Mouse (Mus musculus) CH12.LX (cell line): Measurements from ENCODE around the gene Ifitm1. TPM values are rescaled to one million over a fixed set of nuclear protein-coding genes. Genes with fewer than 3 reads are reported as not detected.
A peak's percentile ranks its signal among the peaks of the same experiment; 100 is the strongest.

Experiments
- DNase-seq: peaks from one replicate; pipeline ENCODE4 v3.0.0-alpha.2; 2013; ENCODE audit errors: extremely low read depth
- H3K27ac ChIP-seq: 2 replicates; pipeline ENCODE4 v1.5.1; 2012; ENCODE audit warnings: low read depth, mild to moderate bottlenecking, control low read depth, moderate library complexity; ENCODE audit not compliant: insufficient read depth
- H3K27me3 ChIP-seq: replicated peaks from 2 replicates; pipeline ENCODE3; 2012; ENCODE audit warnings: inconsistent platforms
- H3K36me3 ChIP-seq, 2 experiments: replicated peaks in 1 of 2; 2 replicates each; pipeline versions ENCODE3 to v1.6.1; 2012; ENCODE audit warnings: inconsistent platforms in 1 of 2, low read length in 1 of 2, mild to moderate bottlenecking in 1 of 2, mixed read lengths in 1 of 2, moderate library complexity in 1 of 2; ENCODE audit not compliant: control insufficient read depth in 1 of 2, insufficient read depth in 1 of 2
- H3K4me1 ChIP-seq, 2 experiments: 2 replicates each; pipeline ENCODE4 v1.6.1; 2012; ENCODE audit warnings: inconsistent platforms in 1 of 2, moderate library complexity in 1 of 2; ENCODE audit not compliant: insufficient read depth in 2 of 2, control insufficient read depth in 1 of 2
- H3K4me2 ChIP-seq: 2 replicates; pipeline ENCODE4 v1.6.1; 2012; ENCODE audit warnings: low read depth, mild to moderate bottlenecking, control low read depth; ENCODE audit not compliant: poor library complexity, insufficient read depth, severe bottlenecking
- H3K4me3 ChIP-seq, 3 experiments: fragments of 150-350 bp in 1 of 3; sonication (generic) in 1 of 3; replicated peaks in 1 of 3; 2 replicates each; pipeline versions ENCODE3 to v1.5.1; 2011 to 2012; ENCODE audit warnings: low read depth in 2 of 3, low read length in 2 of 3, mild to moderate bottlenecking in 2 of 3, moderate library complexity in 2 of 3, control low read depth in 1 of 3, improper control_type of control experiment in 1 of 3, inconsistent platforms in 1 of 3, mixed read lengths in 1 of 3; ENCODE audit not compliant: poor library complexity in 1 of 3
- H3K79me2 ChIP-seq: replicated peaks from 2 replicates; pipeline ENCODE4 v1.6.1; 2012; ENCODE audit warnings: mild to moderate bottlenecking, moderate library complexity; ENCODE audit not compliant: control insufficient read depth, poor library complexity, insufficient read depth, severe bottlenecking; ENCODE audit errors: extremely low read depth
- H3K9ac ChIP-seq: 2 replicates; pipeline ENCODE4 v1.6.1; 2012; ENCODE audit warnings: low read depth, mild to moderate bottlenecking, control low read depth, moderate library complexity; ENCODE audit not compliant: insufficient read depth
- H3K9me3 ChIP-seq: replicated peaks from 2 replicates; pipeline ENCODE3; 2012; ENCODE audit warnings: low read length, inconsistent platforms, mixed read lengths
- CHD2 ChIP-seq: IDR thresholded peaks from 2 replicates; pipeline ENCODE4 v1.6.1; 2011; ENCODE audit warnings: low read length, improper control_type of control experiment
- CTCF ChIP-seq, 2 experiments: IDR thresholded peaks in 1 of 2; conservative IDR thresholded peaks in 1 of 2; 2 replicates each; pipeline ENCODE4 v1.5.1; 2011 to 2012; ENCODE audit warnings: low read depth in 2 of 2, low read length in 2 of 2, improper control_type of control experiment in 1 of 2, inconsistent platforms in 1 of 2, mild to moderate bottlenecking in 1 of 2, moderate library complexity in 1 of 2
- E2F4 ChIP-seq: IDR thresholded peaks from 2 replicates; pipeline ENCODE4 v1.6.1; 2011; ENCODE audit warnings: low read depth, low read length, improper control_type of control experiment; ENCODE audit not compliant: insufficient replicate concordance
- EP300 ChIP-seq: IDR thresholded peaks from 2 replicates; pipeline ENCODE4 v1.6.1; 2011; ENCODE audit warnings: low read length, improper control_type of control experiment
- IRF4 ChIP-seq: IDR thresholded peaks from 2 replicates; pipeline ENCODE4 v1.6.1; 2014; ENCODE audit warnings: low read depth, mild to moderate bottlenecking, inconsistent platforms, low read length, improper control_type of control experiment
- JUN ChIP-seq: IDR thresholded peaks from 2 replicates; pipeline ENCODE4 v1.6.1; 2011; ENCODE audit warnings: low read depth, mild to moderate bottlenecking, low read length, improper control_type of control experiment, moderate library complexity; ENCODE audit not compliant: insufficient read depth
- MAZ ChIP-seq: IDR thresholded peaks from 2 replicates; pipeline ENCODE4 v1.6.1; 2012; ENCODE audit warnings: low read depth, mild to moderate bottlenecking, inconsistent platforms, low read length, improper control_type of control experiment, moderate library complexity
- NELFE ChIP-seq: IDR thresholded peaks from 2 replicates; pipeline ENCODE4 v1.6.1; 2011; ENCODE audit warnings: low read depth, low read length, improper control_type of control experiment
- PAX5 ChIP-seq: IDR thresholded peaks from 2 replicates; pipeline ENCODE4 v1.6.1; 2012; ENCODE audit warnings: low read length, inconsistent platforms, mixed read lengths
- POLR2A ChIP-seq: IDR thresholded peaks from 2 replicates; pipeline ENCODE4 v1.6.1; 2011; ENCODE audit warnings: low read depth, mild to moderate bottlenecking, improper control_type of control experiment, low read length
- POLR2AphosphoS2 ChIP-seq: IDR thresholded peaks from 2 replicates; pipeline ENCODE4 v1.6.1; 2011; ENCODE audit warnings: low read depth, low read length, improper control_type of control experiment
- RAD21 ChIP-seq: IDR thresholded peaks from 2 replicates; pipeline ENCODE4 v1.6.1; 2011; ENCODE audit warnings: low read depth, mild to moderate bottlenecking, low read length, improper control_type of control experiment, moderate library complexity
- RCOR1 ChIP-seq: conservative IDR thresholded peaks from 2 replicates; pipeline ENCODE4 v1.6.1; 2012; ENCODE audit warnings: low read depth, mild to moderate bottlenecking, inconsistent platforms, low read length, improper control_type of control experiment
- SIN3A ChIP-seq: IDR thresholded peaks from 2 replicates; pipeline ENCODE4 v1.6.1; 2012; ENCODE audit warnings: low read length, improper control_type of control experiment, inconsistent platforms
- SMC3 ChIP-seq: IDR thresholded peaks from 2 replicates; pipeline ENCODE4 v1.6.1; 2011; ENCODE audit warnings: low read depth, low read length, improper control_type of control experiment
- TCF12 ChIP-seq: IDR thresholded peaks from 2 replicates; pipeline ENCODE4 v1.6.1; 2014; ENCODE audit warnings: low read depth, mild to moderate bottlenecking, inconsistent platforms, low read length, improper control_type of control experiment
- USF1 ChIP-seq: IDR thresholded peaks from 2 replicates; pipeline ENCODE4 v1.6.1; 2014; ENCODE audit warnings: low read depth, mild to moderate bottlenecking, inconsistent platforms, low read length, improper control_type of control experiment
- USF2 ChIP-seq: conservative IDR thresholded peaks from 2 replicates; pipeline ENCODE4 v1.6.1; 2011; ENCODE audit warnings: low read depth, low read length, improper control_type of control experiment
- ZC3H11A ChIP-seq: IDR thresholded peaks from 2 replicates; pipeline ENCODE4 v1.6.1; 2012; ENCODE audit warnings: low read depth, mild to moderate bottlenecking, inconsistent platforms, low read length, improper control_type of control experiment
- ZKSCAN1 ChIP-seq: IDR thresholded peaks from 2 replicates; pipeline ENCODE4 v1.6.1; 2012; ENCODE audit warnings: low read depth, inconsistent platforms, low read length, improper control_type of control experiment, borderline replicate concordance
- ZMIZ1 ChIP-seq: IDR thresholded peaks from 2 replicates; pipeline ENCODE4 v1.6.1; 2012; ENCODE audit warnings: low read depth, mild to moderate bottlenecking, inconsistent platforms, low read length, improper control_type of control experiment
- ZNF384 ChIP-seq: IDR thresholded peaks from 2 replicates; pipeline ENCODE4 v1.6.1; 2012; ENCODE audit warnings: low read depth, low read length, improper control_type of control experiment, inconsistent platforms
- dilution Hi-C: fragments of 300-500 bp; cut with MboI; formaldehyde crosslinking; loops from 2 replicates; pipeline ENCODE4 v1.14.3; 2020; ENCODE audit warnings: low sequenced_read_pairs; ENCODE audit not compliant: extremely low pct_unique_long_range_greater_than_20kb, extremely low pct_ligation_motif_present
- in situ Hi-C: fragments of 300-500 bp; cut with MboI; formaldehyde crosslinking; loops from 3 replicates; pipeline ENCODE4 v1.14.3; 2019; ENCODE audit warnings: low sequenced_read_pairs, low pct_ligation_motif_present, low pct_unique_long_range_greater_than_20kb, mixed read lengths
- polyA plus RNA-seq: library from polyadenylated mRNA; unstranded; fragments of >175 nt; gene quantifications from 2 replicates; pipeline ENCODE4 v1.2.1, GENCODE M21; 2012; ENCODE audit warnings: low read depth; ENCODE audit not compliant: insufficient read length
- total RNA-seq, 2 experiments: library from RNA; depleted of rRNA; stranded (reverse); fragments of 300-350 nt in 1 of 2; fragments of >200 nt in 1 of 2; gene quantifications; 2 replicates each; pipeline ENCODE4 v1.2.3; 2012 to 2014

Ifitm1 gene
- total and polyA plus RNA-seq, 3 experiments: 14.8 to 55.5 (median 32.9) TPM

GRCm38 (mm10) chr7:140998853-140999700 is 32.1 kb downstream of the Ifitm1 start (continued):
- TF ChIP-seq USF2: no peak
- TF ChIP-seq IRF4: peak; percentile 70; the same call in 1 of the 2 replicates
- TF ChIP-seq ZKSCAN1: no peak
- no peak for TF ChIP-seq POLR2AphosphoS2
- TF ChIP-seq USF1: no peak
- 0 out of 2 replicates have a peak, but pooled peaks have one; percentile 35 for TF ChIP-seq TCF12
- TF ChIP-seq SIN3A: peak; percentile 51; the same call in 1 of the 2 replicates
- TF ChIP-seq EP300: peak; percentile 67
- TF ChIP-seq E2F4: no peak
- TF ChIP-seq CHD2: no peak
- no peak; the same call in 1 of the 2 replicates for TF ChIP-seq JUN
- TF ChIP-seq RCOR1: no peak; the same call in 1 of the 2 replicates
- TF ChIP-seq NELFE: no peak
- TF ChIP-seq ZC3H11A: no peak

GRCm38 (mm10) chr7:141000881-141001708 is 34.1 kb downstream of the Ifitm1 start:
- no peaks in the 10 kb centered on the region for H3K27me3 ChIP-seq
- H3K79me2 ChIP-seq: no peaks in the 10 kb centered on the region
- in situ Hi-C loops: no loop called here
- dilution Hi-C loops: no loop called here
- H3K27ac ChIP-seq: no peak overlapping the region
- peaks cover 2% of the 10 kb centered on the region for H3K9me3 ChIP-seq
- peak; percentile 38 for DNase-seq
- TF ChIP-seq SMC3 (peak; percentile 35), POLR2AphosphoS2 (no peak), IRF4 (no peak), PAX5 (no peak), ZNF384 (peak; percentile 85), ZMIZ1 (peak; percentile 58; the same call in 1 of the 2 replicates), MAZ (no peak), E2F4 (no peak), POLR2A (peak; percentile 37; the same call in 1 of the 2 replicates), CTCF (conservative IDR thresholded peaks at IDR 0.05 in 1 of 2, IDR thresholded peaks at IDR 0.05 in 1 of 2; ENCODE audit: low read depth in 2 of 2, low read length in 2 of 2) (peak in 1 of 2 experiments; percentile 55; a peak in 2 of 4 replicates), EP300 (no peak), RAD21 (peak; percentile 10)
- H3K4me3 ChIP-seq: no peak overlapping the region
- no peak overlapping the region for H3K4me2 ChIP-seq
- H3K9ac ChIP-seq: no peak overlapping the region
- no peaks in the 10 kb centered on the region for H3K36me3 ChIP-seq
- peaks cover 16 to 32% of the 10 kb centered on the region in 2 experiments for H3K4me1 ChIP-seq
